Mouse (Mus musculus): Measurements from ENCODE around the gene Pram1.
A peak's percentile ranks its signal among the peaks of the same experiment; 100 is the strongest.
"Not testable (repeated sequence)": the region's sequence is repeated elsewhere in the genome, so short reads cannot be mapped to it uniquely, and the experiment has no call there.

Gene Pram1

GRCm38 (mm10) chr17:33637516-33638276 is at the start of gene Pram1:
Gene Pram1 (plus strand): TSS chr17:33638056.
- DNase-seq = no peak

- no peak for DNase-seq
These were observed 40.6 kb upstream of the Pram1 start for GRCm38 (mm10) chr17:33597271-33597670.

GRCm38 (mm10) chr17:33598506-33598905 is 39.4 kb upstream of the Pram1 start:
- no peak for DNase-seq

- no peak for DNase-seq
These were observed 37.9 kb upstream of the Pram1 start for GRCm38 (mm10) chr17:33599836-33600475.

- no peak for DNase-seq
These were observed 37.0 kb upstream of the Pram1 start for GRCm38 (mm10) chr17:33600831-33601230.

GRCm38 (mm10) chr17:33601947-33602346 is 35.9 kb upstream of the Pram1 start:
- DNase-seq = no peak

GRCm38 (mm10) chr17:33607273-33607672 is 30.6 kb upstream of the Pram1 start:
- DNase-seq = no peak

GRCm38 (mm10) chr17:33610548-33610947 is 27.3 kb upstream of the Pram1 start:
- no peak for DNase-seq

GRCm38 (mm10) chr17:33613726-33614125 is 24.1 kb upstream of the Pram1 start:
- DNase-seq = not testable (repeated sequence)

- DNase-seq = no peak
These were observed 10.6 kb upstream of the Pram1 start for GRCm38 (mm10) chr17:33627281-33627680.

- peak; percentile 94 for DNase-seq
These were observed 9.0 kb upstream of the Pram1 start, which contains the start of gene Zfp414 for GRCm38 (mm10) chr17:33628621-33629486. Gene Zfp414 (plus strand): TSS chr17:33629090.

- no peak for DNase-seq
These were observed 8.2 kb upstream of the Pram1 start for GRCm38 (mm10) chr17:33629487-33630125.

- DNase-seq = no peak
These were observed 7.5 kb upstream of the Pram1 start for GRCm38 (mm10) chr17:33630171-33630895.

GRCm38 (mm10) chr17:33631236-33631635 is 6.6 kb upstream of the Pram1 start:
- DNase-seq = no peak

GRCm38 (mm10) chr17:33631796-33632195 is 6.1 kb upstream of the Pram1 start:
- DNase-seq = no peak

- DNase-seq = no peak
These were observed 818 bp upstream of the Pram1 start for GRCm38 (mm10) chr17:33637038-33637437.

GRCm38 (mm10) chr17:33639743-33640142 is 1.9 kb downstream of the Pram1 start:
- no peak for DNase-seq

- DNase-seq = no peak
These were observed 6.2 kb downstream of the Pram1 start for GRCm38 (mm10) chr17:33644068-33644467.

GRCm38 (mm10) chr17:33645073-33645472 is 7.2 kb downstream of the Pram1 start:
- no peak for DNase-seq

- DNase-seq = no peak
These were observed 12.1 kb downstream of the Pram1 start for GRCm38 (mm10) chr17:33649781-33650475.

GRCm38 (mm10) chr17:33666813-33667212 is 29.0 kb downstream of the Pram1 start:
- no peak for DNase-seq
